Mouse (Mus musculus): ENCODE measurements around the gene Slc6a15. TPM values are rescaled to one million over a fixed set of nuclear protein-coding genes. Genes with fewer than 3 reads are reported as not detected.

Slc6a15 gene
- total RNA-seq (2021) = 10 to 100 TPM; 47.2 to 50.6 TPM
- long read RNA-seq, experiment 1, transcript Slc6a15-202 (12 exons, 3,543 nt) = major isoform, 18 of 45 reads
- long read RNA-seq, experiment 1, partial matches to known transcripts = 2 of 45 reads
- long read RNA-seq, experiment 1, other reads (novel, unspliced or antisense) = 24 of 45 reads
- long read RNA-seq, experiment 2, transcript Slc6a15-202 (12 exons, 3,543 nt) = major isoform, 10 of 33 reads
- long read RNA-seq, experiment 2, partial matches to known transcripts = 3 of 33 reads
- long read RNA-seq, experiment 2, other reads (novel, unspliced or antisense) = 20 of 33 reads

DNA sequence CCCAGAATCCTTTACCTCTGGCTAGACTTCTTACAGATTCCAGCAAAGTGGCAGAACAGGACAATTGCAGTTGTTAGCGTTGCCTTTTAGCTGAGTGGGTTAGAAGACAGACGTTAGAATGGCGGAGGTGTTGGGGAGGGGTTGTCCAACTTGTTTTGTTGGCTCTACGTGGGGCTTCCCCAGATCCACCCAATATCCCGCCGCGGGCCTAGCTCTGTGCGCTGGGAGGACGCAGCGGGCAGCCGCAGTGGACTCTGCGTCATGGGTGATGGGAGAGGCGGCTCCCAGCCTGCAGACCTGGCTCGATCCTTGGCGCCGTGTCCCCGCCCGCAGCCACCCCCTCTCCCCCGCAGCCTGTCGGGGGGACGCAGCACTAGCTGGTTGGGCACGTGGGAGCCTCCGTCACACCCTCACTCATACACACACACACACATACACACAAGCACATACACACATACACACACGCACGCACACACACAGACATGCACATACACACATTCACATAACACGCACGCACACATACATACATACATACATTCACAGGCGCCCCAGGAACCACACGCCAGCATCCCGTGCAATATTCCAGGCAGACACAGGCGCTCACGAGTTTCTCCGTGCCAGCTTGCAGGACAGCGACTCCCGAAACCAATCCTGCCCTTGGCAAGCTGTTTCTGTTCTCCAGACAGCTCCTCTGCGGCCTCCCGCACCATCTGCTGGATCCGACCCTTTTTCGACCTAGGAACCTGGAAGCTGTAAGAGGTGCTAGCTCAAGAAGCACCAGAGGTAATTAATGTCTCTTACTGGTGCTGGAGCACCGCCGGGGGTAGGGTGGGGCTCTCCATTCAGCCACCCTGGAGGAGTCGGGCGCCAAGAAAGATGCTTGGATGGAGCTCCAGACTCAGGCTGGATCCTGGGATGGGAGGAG, at the start of gene Slc6a15:
Gene Slc6a15, plus strand, starts transcription at position 413 of the 925 bp plus-strand sequence.
- peak; percentile 46 to 67 for DNase-seq (ENCODE audit: low spot score in 2 of 2)

DNA sequence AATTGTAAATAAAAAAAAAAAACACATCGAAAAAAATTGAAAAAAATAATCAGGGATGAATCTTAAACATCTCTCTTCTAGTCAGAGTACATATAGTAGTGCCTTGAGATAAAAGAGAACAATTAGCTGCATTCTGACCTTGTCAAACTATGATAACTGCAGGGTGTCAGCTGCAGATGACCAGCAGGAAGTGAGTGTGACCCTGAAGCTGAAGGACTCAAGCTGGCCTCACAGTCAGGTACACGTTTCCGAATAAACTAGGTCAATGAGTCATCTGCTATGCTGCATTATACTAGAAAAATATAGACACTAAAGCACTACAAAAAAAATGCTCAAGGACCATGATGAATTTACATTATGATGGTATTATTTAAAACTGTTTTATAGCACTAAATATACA, 45.6 kb upstream of the Slc6a15 start:
- DNase-seq (ENCODE audit: low spot score in 2 of 2) = no peak

DNA sequence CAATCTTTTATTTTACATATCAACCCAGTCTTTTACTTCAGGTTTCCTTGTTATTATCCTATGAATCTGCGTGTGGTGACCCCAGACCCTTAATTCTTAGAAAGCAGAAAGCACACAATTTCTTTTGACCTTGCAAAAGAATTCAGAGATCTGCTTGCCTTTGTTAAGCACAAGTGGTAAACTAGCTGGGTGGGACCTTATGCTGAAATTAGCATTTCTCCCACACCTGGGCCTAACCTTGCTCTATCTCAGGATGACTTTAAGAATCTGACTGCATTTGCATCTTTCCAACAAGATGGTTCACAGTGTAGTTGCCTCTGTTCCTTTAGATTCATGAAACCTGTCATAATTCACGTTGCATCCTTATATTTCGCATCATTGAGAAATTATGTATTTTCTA, 44.2 kb upstream of the Slc6a15 start:
- DNase-seq (ENCODE audit: low spot score in 2 of 2) = no peak

DNA sequence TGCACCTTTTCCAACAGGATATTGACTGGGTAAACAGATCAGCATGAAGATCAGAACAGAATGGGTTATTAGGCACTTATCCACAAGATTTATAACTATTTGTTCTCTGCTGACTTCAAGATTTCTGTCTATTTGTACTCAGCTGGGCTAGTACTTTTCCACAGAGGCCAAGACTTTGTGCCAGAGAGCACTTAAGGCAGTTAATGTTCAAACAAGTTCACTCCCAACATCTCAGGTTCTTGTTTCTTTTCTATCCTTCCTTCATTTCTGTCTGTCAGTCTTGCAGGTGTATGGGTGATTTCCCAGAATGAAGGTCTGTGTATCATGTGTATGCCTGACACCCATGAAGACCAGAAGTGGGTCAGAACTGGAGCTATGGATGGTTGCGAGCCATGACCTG, 33.3 kb upstream of the Slc6a15 start:
- DNase-seq (ENCODE audit: low spot score in 2 of 2) = no peak

DNA sequence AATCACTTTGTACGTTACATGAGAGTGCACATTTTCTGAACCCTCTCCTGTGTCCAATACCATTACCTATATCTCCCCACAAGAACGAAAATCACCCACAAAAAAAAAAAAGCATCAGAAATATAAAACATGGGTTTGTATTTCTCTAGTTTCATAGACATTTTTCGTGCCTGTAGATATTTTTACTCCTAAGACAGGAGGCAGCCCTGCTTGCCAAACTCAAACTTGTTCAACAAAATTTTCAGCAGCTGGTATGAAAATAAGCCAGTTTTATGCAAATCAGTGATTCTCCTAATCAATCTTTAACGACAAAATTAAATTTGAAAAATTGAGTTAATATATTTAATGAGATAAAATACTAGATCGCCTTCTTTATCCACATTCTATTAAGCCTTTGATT, 27.7 kb upstream of the Slc6a15 start:
- DNase-seq (ENCODE audit: low spot score in 2 of 2) = no peak

DNA sequence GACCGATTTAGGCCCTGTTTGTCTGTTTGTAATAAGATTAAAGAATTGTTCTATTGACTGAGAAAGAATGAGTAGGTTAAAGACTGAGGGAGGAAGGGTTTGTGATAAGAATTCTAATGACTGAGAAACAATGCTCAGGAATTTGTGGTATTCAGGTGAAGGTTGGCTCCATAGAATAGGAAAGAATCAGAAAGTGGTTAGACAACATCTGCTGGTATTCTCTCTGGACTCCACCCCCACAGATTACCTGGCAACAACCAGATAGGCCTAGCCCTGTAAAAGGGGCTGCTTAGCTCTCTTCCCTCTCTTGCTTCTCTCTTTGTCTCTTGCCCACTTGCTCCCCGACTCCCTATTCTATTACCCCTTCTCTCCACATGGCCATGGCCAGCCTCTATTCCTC, 20.8 kb upstream of the Slc6a15 start:
- no peak for DNase-seq (ENCODE audit: low spot score in 2 of 2)

DNA sequence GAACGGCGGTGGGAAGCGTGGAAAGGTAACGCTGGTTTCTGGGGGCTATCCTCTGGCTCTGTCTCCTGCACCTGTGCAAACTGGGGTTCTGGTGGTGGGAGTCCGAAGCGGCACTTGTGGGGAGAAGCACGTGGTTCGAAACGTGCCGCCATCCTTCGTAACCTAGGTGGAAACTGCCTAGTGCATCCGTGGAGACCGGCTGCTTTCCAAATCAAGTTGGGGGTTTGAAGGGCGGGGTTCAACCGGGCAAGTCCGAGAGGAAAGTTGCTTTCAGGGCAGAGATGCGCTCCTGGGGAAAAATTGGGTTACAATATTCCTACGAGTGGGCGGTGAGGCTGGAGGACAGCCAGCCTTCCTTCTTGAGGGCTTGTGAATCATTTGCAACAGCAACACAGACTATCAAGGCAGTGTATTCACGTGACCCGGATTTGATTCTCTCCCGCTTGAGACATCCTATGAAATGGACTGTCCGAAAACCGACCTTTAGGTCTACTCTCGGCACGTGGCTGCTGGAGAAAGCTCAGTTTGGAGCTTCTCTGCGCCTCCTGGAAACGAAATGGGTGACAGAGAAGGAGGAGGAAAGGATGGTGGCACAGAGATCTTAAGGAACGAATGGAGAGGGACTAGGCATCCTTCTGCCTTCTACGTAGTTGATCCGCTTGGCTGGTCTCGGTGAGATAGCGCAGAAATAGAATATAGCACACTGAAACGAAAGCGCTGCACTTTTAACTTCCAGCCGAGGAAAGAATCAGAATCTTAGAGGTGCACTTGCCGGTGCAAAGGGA, 905 bp downstream of the Slc6a15 start:
- peak; percentile 72 to 73 for DNase-seq (ENCODE audit: low spot score in 2 of 2)

DNA sequence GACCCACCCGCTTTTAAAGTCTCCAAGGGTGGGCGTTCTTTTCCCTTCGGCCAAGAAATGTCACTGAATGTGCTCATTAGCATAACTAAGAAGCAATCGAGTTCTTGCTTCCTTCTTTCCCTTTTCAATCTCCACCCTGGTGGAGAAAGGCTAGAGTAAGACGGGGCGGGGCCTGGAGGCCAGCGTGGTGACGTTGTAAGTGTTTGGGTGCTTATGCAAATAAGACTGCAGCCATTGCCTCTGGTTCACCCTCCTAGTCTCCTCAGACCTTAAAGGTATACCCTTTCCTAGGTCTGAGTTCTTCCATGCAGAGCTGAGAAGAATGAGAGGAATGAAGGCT, 1.5 kb downstream of the Slc6a15 start:
- DNase-seq (ENCODE audit: low spot score in 2 of 2) = peak; percentile 59 to 75

DNA sequence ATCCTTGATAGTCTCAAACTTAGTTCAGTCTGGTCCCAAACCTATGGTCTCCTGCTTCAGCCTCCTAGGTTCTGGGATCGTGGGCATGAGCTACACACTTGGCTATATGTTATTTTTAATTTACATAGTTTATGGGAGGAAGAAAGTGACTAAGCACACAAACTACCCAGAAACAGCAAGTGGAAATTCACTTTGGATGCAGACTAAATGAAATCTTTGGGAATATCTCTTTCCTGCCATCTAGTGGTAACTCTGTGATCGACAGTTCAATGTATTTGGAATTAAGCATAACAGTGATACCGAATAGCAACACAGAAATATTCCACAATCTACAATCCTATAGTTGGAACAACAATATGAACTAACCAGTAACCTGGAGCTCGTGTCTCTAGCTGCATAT, 34.6 kb downstream of the Slc6a15 start:
- DNase-seq (ENCODE audit: low spot score in 2 of 2) = peak; percentile 17 to 31

DNA sequence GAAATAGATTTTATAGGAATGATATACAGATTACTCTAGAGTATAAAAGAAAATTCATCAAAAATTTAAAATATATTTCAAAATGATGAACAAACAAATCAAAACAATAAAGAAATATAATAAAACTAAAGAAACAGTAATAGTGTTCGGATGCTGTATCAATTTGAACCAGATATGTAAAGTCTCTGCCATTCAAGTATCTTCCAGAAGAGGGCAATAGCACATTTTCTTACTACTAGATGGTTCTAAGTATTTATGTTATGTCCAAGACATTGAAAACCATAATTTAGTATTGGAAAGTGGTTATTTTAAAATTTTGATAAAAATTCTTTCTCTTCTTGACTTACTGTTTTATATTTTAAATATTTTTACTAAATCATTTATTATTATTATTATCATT, 60.1 kb downstream of the Slc6a15 start:
- DNase-seq (ENCODE audit: low spot score in 2 of 2) = no peak

DNA sequence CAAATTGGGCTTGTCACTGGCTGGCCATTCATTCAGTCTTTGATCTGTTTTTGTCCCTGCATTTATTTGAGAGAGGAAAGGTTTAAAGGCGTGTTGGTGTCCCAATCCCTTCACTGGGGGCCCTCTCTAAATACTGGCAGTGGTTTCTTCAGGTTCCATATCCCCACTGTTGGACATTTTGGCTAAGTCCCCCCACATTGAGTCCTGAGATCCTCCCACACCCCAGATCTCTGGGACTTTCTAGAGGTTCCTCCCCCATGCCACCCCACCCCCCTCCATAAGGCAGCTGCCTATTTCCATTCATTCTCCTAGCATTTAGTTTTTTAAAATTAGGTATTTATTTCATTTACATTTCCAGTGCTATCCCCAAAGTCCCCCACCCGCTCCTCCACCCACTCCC, 75.0 kb downstream of the Slc6a15 start:
- no peak for DNase-seq (ENCODE audit: low spot score in 2 of 2)

DNA sequence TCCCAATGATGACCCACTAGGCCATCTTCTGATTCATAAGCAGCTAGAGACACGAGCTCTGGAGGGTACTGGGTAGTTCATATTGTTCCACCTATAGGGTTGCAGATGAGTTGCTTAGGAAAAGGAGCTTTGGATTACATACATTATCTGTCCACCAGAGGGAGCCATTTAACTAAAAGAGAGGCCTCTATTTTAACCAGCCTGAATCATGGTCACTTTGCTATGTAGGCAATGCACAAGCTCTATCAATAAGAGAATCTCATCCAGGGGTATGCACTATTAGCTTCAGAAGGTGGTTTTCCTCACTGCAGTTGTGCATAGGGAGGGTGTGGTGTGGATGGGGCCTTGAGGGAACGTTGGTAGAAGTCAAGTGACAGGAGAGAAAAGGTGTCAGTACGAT, 75.5 kb downstream of the Slc6a15 start:
- DNase-seq (ENCODE audit: low spot score in 2 of 2) = peak; percentile 5 to 28

DNA sequence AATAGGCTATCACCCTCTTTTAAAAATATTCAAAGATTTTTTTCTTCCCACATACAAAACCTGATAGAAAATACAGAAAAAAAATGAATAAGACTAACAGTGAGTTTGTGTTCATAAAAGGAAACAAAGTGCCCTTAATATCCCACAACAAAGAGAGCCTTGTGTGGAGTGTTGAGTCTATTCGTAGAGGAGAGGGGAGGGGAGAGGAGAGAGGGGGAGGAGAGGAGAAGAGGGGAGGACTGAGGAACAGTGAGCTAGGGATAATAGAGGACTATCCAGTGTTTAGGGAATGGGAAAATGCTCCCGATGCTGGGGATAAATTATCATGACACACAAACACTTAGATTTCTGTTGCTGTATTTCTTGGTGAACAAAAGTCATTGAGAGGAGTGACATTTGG, 80.8 kb downstream of the Slc6a15 start:
- DNase-seq (ENCODE audit: low spot score in 2 of 2) = no peak

DNA sequence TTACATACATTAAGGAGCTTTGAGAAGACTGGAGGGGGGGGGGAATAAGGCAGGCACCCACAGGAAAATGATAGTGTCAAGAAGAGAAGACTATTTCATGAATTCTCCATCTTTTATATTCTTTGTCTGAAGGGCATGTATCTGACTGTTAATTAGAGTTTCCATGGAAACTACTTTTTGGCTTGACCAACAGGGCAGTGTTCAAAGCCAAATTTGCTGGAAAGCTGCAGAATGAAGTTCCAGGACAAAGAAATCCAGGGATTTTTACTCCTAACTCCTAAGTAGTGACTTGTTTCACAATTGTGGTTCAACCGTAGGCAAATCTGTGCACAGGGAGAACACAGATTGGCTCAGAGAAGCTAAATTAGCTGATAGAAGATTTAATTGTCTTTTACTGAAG, 90.3 kb downstream of the Slc6a15 start:
- DNase-seq (ENCODE audit: low spot score in 2 of 2) = no peak

Other genes starting within 250 kb of the Slc6a15 start
- 1 to 10 TPM; 3.8 to 5.1 TPM for gene Lrriq1, start 131.5 kb upstream of the Slc6a15 start, total RNA-seq (2021)